Mouse (Mus musculus) megakaryocyte, embryonic 14.5 days (primary cell): ENCODE measurements around the gene Gm16253. TPM values are rescaled to one million over a fixed set of nuclear protein-coding genes. Genes with fewer than 3 reads are reported as not detected.

Experiments used
- H3K27me3 ChIP-seq: replicated peaks from 2 replicates; pipeline ENCODE3; 2012; ENCODE audit warnings: inconsistent platforms
- H3K36me3 ChIP-seq: replicated peaks from 2 replicates; pipeline ENCODE3; 2012; ENCODE audit warnings: low read length, inconsistent platforms, mixed read lengths
- H3K4me1 ChIP-seq: 2 replicates; pipeline ENCODE4 v1.6.1; 2012; ENCODE audit warnings: inconsistent platforms
- H3K4me3 ChIP-seq: replicated peaks from 2 replicates; pipeline ENCODE3; 2012; ENCODE audit warnings: moderate library complexity, mild to moderate bottlenecking, inconsistent platforms
- H3K9me3 ChIP-seq: 2 replicates; pipeline ENCODE4 v1.6.1; 2012; ENCODE audit warnings: inconsistent platforms
- FLI1 ChIP-seq: IDR thresholded peaks from 2 replicates; pipeline ENCODE4 v1.6.1; 2012; ENCODE audit warnings: low read length, inconsistent platforms, mixed read lengths
- GATA1 ChIP-seq: IDR thresholded peaks from 3 replicates; pipeline ENCODE4 v1.6.1; 2012; ENCODE audit warnings: mixed read lengths, low read length, inconsistent platforms, borderline replicate concordance
- polyA plus RNA-seq: library from polyadenylated mRNA; stranded (reverse); fragments of >175 nt; gene quantifications from 2 replicates; pipeline ENCODE4 v1.2.3, GENCODE M21; 2012; ENCODE audit warnings: low replicate concordance; ENCODE audit not compliant: insufficient read depth

The Gm16253 gene
- polyA plus RNA-seq, 1 experiment: 0.51 TPM

GRCm38 (mm10) chr3:96596228-96596707 is 19.5 kb downstream of the Gm16253 start, which contains the start of gene Ankrd34a:
Gene Ankrd34a (plus strand): TSS chr3:96596636.
- Histone ChIP-seq H3K36me3 (no peaks in the 10 kb centered on the region), H3K27me3 (peaks cover 53% of the 10 kb centered on the region), H3K4me3 (peak within 1 kb of the TSS; percentile 91), H3K9me3 (no peaks in the 10 kb centered on the region), H3K4me1 (peaks cover 76% of the 10 kb centered on the region)
- no peak for TF ChIP-seq FLI1
- no peak for TF ChIP-seq GATA1

- H3K36me3 ChIP-seq: no peaks in the 10 kb centered on the region
- peaks cover 81% of the 10 kb centered on the region for H3K4me1 ChIP-seq
- H3K27me3 ChIP-seq: peaks cover 54% of the 10 kb centered on the region
- peak overlapping the region; percentile 91 for H3K4me3 ChIP-seq
- no peaks in the 10 kb centered on the region for H3K9me3 ChIP-seq
- no peak for TF ChIP-seq FLI1
- TF ChIP-seq GATA1: no peak
Observed at GRCm38 (mm10) chr3:96596855-96597254, 20.1 kb downstream of the Gm16253 start.

- no peaks in the 10 kb centered on the region for H3K36me3 ChIP-seq
- H3K9me3 ChIP-seq: no peaks in the 10 kb centered on the region
- no peak for TF ChIP-seq FLI1
- TF ChIP-seq GATA1: no peak
- H3K27me3 ChIP-seq: peaks cover 59% of the 10 kb centered on the region
- H3K4me1 ChIP-seq: peaks cover 79% of the 10 kb centered on the region
- H3K4me3 ChIP-seq: peak overlapping the region; percentile 91
Observed at GRCm38 (mm10) chr3:96597435-96597891, 20.7 kb downstream of the Gm16253 start.

GRCm38 (mm10) chr3:96598156-96599068 is 21.6 kb downstream of the Gm16253 start:
- H3K4me3 ChIP-seq: peak overlapping the region; percentile 91
- H3K4me1 ChIP-seq: peaks cover 73% of the 10 kb centered on the region
- no peaks in the 10 kb centered on the region for H3K9me3 ChIP-seq
- TF ChIP-seq FLI1 (no peak), GATA1 (no peak)
- H3K27me3 ChIP-seq: peaks cover 67% of the 10 kb centered on the region
- H3K36me3 ChIP-seq: no peaks in the 10 kb centered on the region

DNA sequence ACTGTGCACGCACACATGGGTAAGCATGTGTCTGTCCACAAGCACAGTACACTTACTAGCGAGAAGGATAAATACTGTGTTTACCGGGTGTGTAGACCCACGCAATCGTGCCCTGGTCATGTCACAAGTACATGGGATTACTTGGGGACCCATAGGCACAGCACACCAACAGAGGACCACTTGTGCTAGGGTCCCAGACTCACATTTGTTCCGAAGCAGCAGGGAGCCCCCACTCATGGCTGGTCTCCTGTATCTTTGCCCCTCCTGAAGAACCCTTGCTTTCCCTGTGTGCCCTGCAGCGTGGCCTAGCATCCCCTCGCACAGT is 22.2 kb downstream of the Gm16253 start:
- H3K36me3 ChIP-seq: no peaks in the 10 kb centered on the region
- no peaks in the 10 kb centered on the region for H3K9me3 ChIP-seq
- peaks cover 72% of the 10 kb centered on the region for H3K4me1 ChIP-seq
- peaks cover 71% of the 10 kb centered on the region for H3K27me3 ChIP-seq
- peak overlapping the region; percentile 72 for H3K4me3 ChIP-seq
- TF ChIP-seq GATA1: no peak
- no peak for TF ChIP-seq FLI1

DNA sequence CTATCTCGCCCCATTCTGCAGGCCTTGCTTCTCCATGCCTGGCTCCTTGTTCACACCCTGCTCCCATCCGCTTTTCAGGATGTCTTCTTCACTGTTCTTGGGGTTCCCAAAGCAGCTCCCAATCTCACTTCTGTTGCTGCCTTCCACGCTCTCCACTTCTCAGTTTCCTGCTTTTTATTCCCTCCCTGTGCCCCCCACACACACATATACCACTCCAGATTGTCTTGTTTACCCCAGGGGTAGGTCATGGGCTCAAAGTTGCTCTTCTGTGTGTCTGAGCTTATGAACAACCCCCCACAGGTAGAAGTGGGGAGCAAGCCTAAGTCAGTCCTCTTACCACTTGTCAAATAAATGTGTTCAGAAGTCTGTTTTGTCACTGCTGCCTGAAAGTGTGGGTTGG is 22.6 kb downstream of the Gm16253 start:
- Histone ChIP-seq H3K9me3 (no peaks in the 10 kb centered on the region), H3K27me3 (peaks cover 71% of the 10 kb centered on the region), H3K4me3 (no peak overlapping the region), H3K36me3 (no peaks in the 10 kb centered on the region), H3K4me1 (peaks cover 72% of the 10 kb centered on the region)
- TF ChIP-seq GATA1: no peak

DNA sequence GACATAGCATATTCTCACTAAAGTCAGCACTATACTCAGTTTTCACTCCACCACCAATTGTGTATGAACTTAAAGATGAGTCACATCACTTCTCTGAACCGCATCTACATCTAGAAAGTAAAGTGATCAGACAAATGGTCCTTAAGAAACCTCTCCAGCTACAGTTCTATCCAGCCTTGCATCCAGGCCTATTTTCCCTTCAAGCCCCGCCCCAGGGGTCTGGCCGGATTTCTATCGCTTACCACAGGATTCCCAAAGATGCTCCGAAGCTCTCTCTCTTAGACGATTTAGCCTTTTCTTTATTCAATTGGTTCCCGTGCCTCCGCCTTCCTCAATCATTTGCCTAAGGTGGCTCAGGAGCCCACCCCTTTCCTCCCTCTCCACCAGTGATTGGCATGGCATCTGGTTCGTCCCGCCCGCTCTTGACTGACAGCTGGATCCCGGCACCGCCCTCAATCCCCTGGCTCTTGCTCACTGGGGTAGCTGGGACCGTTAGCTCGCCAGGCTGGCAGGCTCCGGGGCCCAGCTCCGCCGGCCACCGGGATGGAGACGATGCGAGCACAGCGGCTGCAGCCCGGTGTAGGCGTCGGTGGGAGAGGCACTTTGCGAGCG is 24.0 kb downstream of the Gm16253 start, which contains the start of gene Lix1l:
Lix1l (plus strand) TSS at position 511 of the 612 bp plus-strand sequence.
- no peaks in the 10 kb centered on the region for H3K9me3 ChIP-seq
- peaks cover 70% of the 10 kb centered on the region for H3K4me1 ChIP-seq
- TF ChIP-seq GATA1 (no peak), FLI1 (no peak)
- H3K4me3 ChIP-seq: peak within 1 kb of the TSS; percentile 93
- no peaks in the 10 kb centered on the region for H3K36me3 ChIP-seq
- H3K27me3 ChIP-seq: peaks cover 69% of the 10 kb centered on the region

DNA sequence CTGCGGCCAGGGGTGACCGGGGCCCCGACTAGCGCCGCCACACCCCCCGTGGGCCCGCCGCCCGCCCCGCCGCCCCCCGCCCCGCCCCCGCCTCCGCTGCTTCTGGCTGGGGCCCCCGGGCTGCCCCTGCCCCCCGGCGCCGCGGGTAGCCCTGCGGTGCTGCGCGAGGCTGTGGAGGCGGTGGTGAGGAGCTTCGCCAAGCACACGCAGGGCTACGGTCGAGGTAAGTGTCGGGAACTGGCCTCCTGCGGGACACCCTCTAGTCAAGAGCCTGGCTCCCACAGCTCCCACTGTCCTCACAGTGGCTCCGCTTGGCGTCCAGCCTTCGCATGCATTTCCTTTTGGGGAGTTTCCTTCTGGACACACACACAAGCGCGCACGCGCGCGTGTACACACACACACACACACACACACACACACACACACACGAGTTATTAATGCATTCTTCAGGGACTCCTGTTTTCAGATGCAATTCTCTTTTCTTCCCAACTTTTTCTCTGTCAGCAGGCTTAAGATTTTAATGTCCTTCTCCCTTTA is 24.5 kb downstream of the Gm16253 start:
- H3K4me3 ChIP-seq: peak overlapping the region; percentile 93
- peaks cover 64% of the 10 kb centered on the region for H3K4me1 ChIP-seq
- H3K27me3 ChIP-seq: peaks cover 63% of the 10 kb centered on the region
- H3K9me3 ChIP-seq: no peaks in the 10 kb centered on the region
- TF ChIP-seq GATA1: no peak
- no peak for TF ChIP-seq FLI1
- H3K36me3 ChIP-seq: no peaks in the 10 kb centered on the region

GRCm38 (mm10) chr3:96601941-96602703 is 25.3 kb downstream of the Gm16253 start:
- peaks cover 56% of the 10 kb centered on the region for H3K4me1 ChIP-seq
- H3K36me3 ChIP-seq: no peaks in the 10 kb centered on the region
- TF ChIP-seq GATA1 (no peak), FLI1 (no peak)
- H3K4me3 ChIP-seq: no peak overlapping the region
- H3K9me3 ChIP-seq: no peaks in the 10 kb centered on the region
- H3K27me3 ChIP-seq: peaks cover 55% of the 10 kb centered on the region
